Mouse (Mus musculus): ENCODE measurements around the gene 2410002F23Rik. TPM values are rescaled to one million over a fixed set of nuclear protein-coding genes. Genes with fewer than 3 reads are reported as not detected.

The 2410002F23Rik gene
- polyA plus RNA-seq, 1 experiment = 40.9 TPM

DNA sequence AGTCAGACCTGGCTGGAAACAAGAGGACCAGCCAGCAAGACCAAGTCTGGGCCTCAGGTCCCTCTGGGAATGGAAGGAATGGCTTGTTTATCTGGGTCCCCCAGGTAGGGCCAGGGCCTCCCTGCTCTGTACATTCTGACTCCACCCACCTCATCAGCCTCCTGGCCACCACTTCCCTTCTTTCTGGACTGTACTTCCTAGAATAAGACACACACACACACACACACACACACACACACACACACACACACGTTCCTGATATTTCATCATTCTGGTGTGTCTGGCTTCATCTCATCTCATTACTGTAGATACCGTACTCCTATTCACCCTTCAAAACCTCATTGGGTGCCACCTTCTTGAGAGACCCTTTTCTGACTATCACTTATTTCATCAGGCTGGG is 22.9 kb downstream of the 2410002F23Rik start:
- TF ChIP-seq MYOG (IDR thresholded peaks at IDR 0.05; ENCODE audit: control insufficient read depth in 1 of 3, insufficient read depth in 1 of 3, insufficient read length in 2 of 3, low read depth in 2 of 3) (no peak), USF1 (IDR thresholded peaks at IDR 0.05; ENCODE audit: low read depth) (no peak), POLR2AphosphoS2 (IDR thresholded peaks at IDR 0.05; ENCODE audit: insufficient read length, low read depth) (no peak), TCF12 (IDR thresholded peaks at IDR 0.05; ENCODE audit: insufficient read depth, poor library complexity, severe bottlenecking) (no peak), TCF3 (IDR thresholded peaks at IDR 0.05; ENCODE audit: insufficient read length, low read depth) (no peak), SRF (IDR thresholded peaks at IDR 0.05; ENCODE audit: control insufficient read depth, insufficient read length, low read depth) (no peak), MYOD1 (IDR thresholded peaks at IDR 0.05; ENCODE audit: control insufficient read depth in 1 of 3, insufficient read length in 2 of 3, low read depth in 2 of 3) (no peak)
- H3K79me2 ChIP-seq (ENCODE audit: control insufficient read depth, insufficient read depth) = no peaks in the 10 kb centered on the region
- H3K36me3 ChIP-seq (ENCODE audit: control insufficient read depth, insufficient read depth) = no peaks in the 10 kb centered on the region
- no peak overlapping the region for H3K4me3 ChIP-seq
- peaks cover 57% of the 10 kb centered on the region for H3K27me3 ChIP-seq (ENCODE audit: control insufficient read depth, insufficient read depth, insufficient read length)
- H3ac ChIP-seq (ENCODE audit: control insufficient read depth, insufficient read length) = no peak overlapping the region
- no peak overlapping the region for H3K4me2 ChIP-seq (ENCODE audit: low read depth)

DNA sequence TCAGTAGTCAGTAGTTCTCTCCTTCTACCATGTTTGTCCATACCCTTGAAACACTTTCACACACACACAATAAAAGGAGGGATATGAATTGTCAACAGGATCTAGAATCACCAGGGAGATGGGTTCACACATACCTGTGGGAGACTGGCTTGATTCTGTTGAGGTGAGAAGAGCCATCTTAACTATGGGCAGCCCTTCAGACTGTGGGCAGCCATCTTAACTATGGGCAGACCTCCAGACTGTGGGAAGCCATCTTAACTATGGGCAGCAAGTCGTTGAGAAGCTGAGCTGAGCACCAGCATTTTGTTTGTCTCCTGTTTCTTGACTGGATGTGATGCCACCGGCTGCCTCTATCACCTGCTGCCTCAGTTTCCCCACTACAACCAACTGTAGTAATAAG is 24.8 kb downstream of the 2410002F23Rik start:
- no peak overlapping the region for H3K4me3 ChIP-seq
- H3K4me2 ChIP-seq (ENCODE audit: low read depth) = no peak overlapping the region
- no peaks in the 10 kb centered on the region for H3K36me3 ChIP-seq (ENCODE audit: control insufficient read depth, insufficient read depth)
- H3K27me3 ChIP-seq (ENCODE audit: control insufficient read depth, insufficient read depth, insufficient read length) = peaks cover 62% of the 10 kb centered on the region
- H3K79me2 ChIP-seq (ENCODE audit: control insufficient read depth, insufficient read depth) = no peaks in the 10 kb centered on the region
- TF ChIP-seq POLR2A (IDR thresholded peaks at IDR 0.05; ENCODE audit: insufficient read length, low read depth) = no peak
- H3ac ChIP-seq (ENCODE audit: control insufficient read depth, insufficient read length) = no peak overlapping the region

DNA sequence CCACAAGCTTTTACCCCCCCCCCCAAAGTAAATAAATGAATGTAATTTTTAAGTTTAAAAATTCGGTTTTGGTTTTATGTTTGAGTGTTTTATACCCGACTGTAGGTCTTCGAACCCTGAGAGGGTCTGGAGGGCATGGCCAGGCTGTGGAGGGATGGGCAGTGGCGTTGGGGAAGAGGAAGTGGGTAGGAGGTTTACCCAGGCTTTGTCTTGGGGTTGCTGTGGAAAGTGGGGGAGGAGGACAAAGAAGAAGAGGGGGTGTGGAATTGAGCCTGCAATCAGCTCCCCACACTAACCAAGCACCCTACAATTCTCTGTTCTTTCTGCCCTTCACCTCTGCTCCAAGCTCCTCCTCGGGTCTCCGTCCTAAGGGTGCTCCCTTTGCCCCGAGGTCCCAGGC is 26.0 kb downstream of the 2410002F23Rik start:
- no peak for TF ChIP-seq TCF3 (IDR thresholded peaks at IDR 0.05; ENCODE audit: insufficient read length, low read depth)
- no peak for TF ChIP-seq USF1 (IDR thresholded peaks at IDR 0.05; ENCODE audit: low read depth)
- TF ChIP-seq CEBPB (IDR thresholded peaks at IDR 0.05; ENCODE audit: insufficient read depth, poor library complexity, severe bottlenecking) = no peak
- TF ChIP-seq REST (IDR thresholded peaks at IDR 0.05; ENCODE audit: insufficient read depth, insufficient read length) = no peak
- no peak for TF ChIP-seq E2F4 (IDR thresholded peaks at IDR 0.05; ENCODE audit: insufficient read depth)
- TF ChIP-seq MYOD1 (IDR thresholded peaks at IDR 0.05; ENCODE audit: control insufficient read depth in 1 of 3, insufficient read length in 2 of 3, low read depth in 2 of 3) = no peak
- no peak for TF ChIP-seq POLR2AphosphoS2 (IDR thresholded peaks at IDR 0.05; ENCODE audit: insufficient read length, low read depth)
- no peak for TF ChIP-seq POLR2A (IDR thresholded peaks at IDR 0.05; ENCODE audit: insufficient read length, low read depth)
- TF ChIP-seq TCF12 (IDR thresholded peaks at IDR 0.05; ENCODE audit: insufficient read depth, poor library complexity, severe bottlenecking) = no peak
- TF ChIP-seq SRF (IDR thresholded peaks at IDR 0.05; ENCODE audit: control insufficient read depth, insufficient read length, low read depth) = no peak
- TF ChIP-seq MAX (IDR thresholded peaks at IDR 0.05; ENCODE audit: low read depth) = no peak
- TF ChIP-seq MYOG (IDR thresholded peaks at IDR 0.05; ENCODE audit: control insufficient read depth in 1 of 3, insufficient read depth in 1 of 3, insufficient read length in 2 of 3, low read depth in 2 of 3) = no peak
- Histone ChIP-seq H3K79me2 (ENCODE audit: control insufficient read depth, insufficient read depth) (no peaks in the 10 kb centered on the region), H3K4me2 (ENCODE audit: low read depth) (no peak overlapping the region), H3K4me3 (no peak overlapping the region), H3ac (ENCODE audit: control insufficient read depth, insufficient read length) (no peak overlapping the region), H3K36me3 (ENCODE audit: control insufficient read depth, insufficient read depth) (no peaks in the 10 kb centered on the region), H3K27me3 (ENCODE audit: control insufficient read depth, insufficient read depth, insufficient read length) (peaks cover 61% of the 10 kb centered on the region)

DNA sequence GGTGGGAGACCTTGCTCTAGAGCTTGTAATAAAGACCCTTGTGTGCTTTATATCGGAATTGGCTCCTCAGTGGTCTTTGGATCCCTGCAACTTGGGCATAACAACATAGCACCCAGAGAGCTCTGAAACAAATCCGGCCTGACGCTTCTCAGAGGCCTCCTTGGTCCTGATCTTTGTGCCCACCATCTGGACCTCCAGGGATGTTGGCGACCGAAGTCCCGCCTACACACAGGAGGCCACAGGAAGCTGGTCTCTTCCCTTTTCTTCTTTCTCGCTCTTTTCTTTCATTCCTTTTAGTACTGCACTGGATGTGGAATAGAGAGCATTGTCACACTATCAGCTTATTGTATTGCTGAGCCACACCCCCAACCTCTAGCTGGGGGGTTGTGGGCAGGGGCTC is 26.9 kb downstream of the 2410002F23Rik start:
- Histone ChIP-seq H3K79me2 (ENCODE audit: control insufficient read depth, insufficient read depth) (no peaks in the 10 kb centered on the region), H3ac (ENCODE audit: control insufficient read depth, insufficient read length) (no peak overlapping the region), H3K27me3 (ENCODE audit: control insufficient read depth, insufficient read depth, insufficient read length) (peaks cover 57% of the 10 kb centered on the region), H3K4me3 (no peak overlapping the region), H3K4me2 (ENCODE audit: low read depth) (no peak overlapping the region), H3K36me3 (ENCODE audit: control insufficient read depth, insufficient read depth) (no peaks in the 10 kb centered on the region)
- TF ChIP-seq POLR2A (IDR thresholded peaks at IDR 0.05; ENCODE audit: insufficient read length, low read depth) = no peak
- no peak for TF ChIP-seq MYOD1 (IDR thresholded peaks at IDR 0.05; ENCODE audit: control insufficient read depth in 1 of 3, insufficient read length in 2 of 3, low read depth in 2 of 3)
- TF ChIP-seq CEBPB (IDR thresholded peaks at IDR 0.05; ENCODE audit: insufficient read depth, poor library complexity, severe bottlenecking) = no peak

DNA sequence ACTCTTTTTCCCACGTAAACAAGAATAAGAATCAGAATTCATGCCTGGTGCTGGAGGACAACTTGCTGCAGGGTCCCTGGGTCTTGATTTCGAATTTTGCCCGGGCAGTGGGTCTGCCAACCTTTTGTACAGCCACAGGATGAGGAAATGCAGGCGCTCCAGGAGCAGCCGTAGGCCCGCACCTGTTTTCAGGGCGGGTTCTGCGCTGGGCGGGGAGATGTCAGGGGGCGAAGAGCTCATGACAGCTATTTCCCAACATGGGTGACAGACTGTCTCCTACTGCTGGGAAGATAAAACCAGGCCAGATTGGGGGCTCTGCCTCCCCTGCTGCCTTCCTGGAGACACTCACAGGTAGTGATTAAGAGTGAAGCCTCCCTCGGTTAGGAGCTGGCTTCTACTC is 27.6 kb downstream of the 2410002F23Rik start:
- Histone ChIP-seq H3K4me3 (no peak overlapping the region), H3K27me3 (ENCODE audit: control insufficient read depth, insufficient read depth, insufficient read length) (peaks cover 57% of the 10 kb centered on the region), H3ac (ENCODE audit: control insufficient read depth, insufficient read length) (no peak overlapping the region), H3K4me2 (ENCODE audit: low read depth) (no peak overlapping the region), H3K36me3 (ENCODE audit: control insufficient read depth, insufficient read depth) (no peaks in the 10 kb centered on the region), H3K79me2 (ENCODE audit: control insufficient read depth, insufficient read depth) (no peaks in the 10 kb centered on the region)
- TF ChIP-seq MYOD1 (IDR thresholded peaks at IDR 0.05; ENCODE audit: control insufficient read depth in 1 of 3, insufficient read length in 2 of 3, low read depth in 2 of 3) = no peak

DNA sequence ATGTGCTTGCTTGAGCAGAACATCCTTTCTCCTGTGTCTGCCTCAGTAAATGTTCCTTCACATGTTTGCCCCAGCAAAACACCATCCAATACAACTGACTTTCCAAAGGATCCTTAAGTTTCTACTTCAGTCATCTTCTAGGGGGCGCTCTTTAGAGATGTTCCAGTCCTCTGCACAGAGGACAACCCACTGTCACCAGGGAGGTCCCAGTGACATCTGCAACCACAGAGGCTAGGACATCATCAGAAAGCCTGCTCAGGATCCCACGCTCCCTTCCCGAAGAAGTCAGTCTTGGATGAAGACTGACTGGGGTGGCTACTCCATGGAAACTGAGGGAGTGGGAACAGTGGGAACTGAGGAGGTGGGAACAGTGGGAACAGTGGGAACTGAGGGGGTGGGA is 29.0 kb downstream of the 2410002F23Rik start:
- H3K4me3 ChIP-seq = no peak overlapping the region
- no peak overlapping the region for H3K4me2 ChIP-seq (ENCODE audit: low read depth)
- H3ac ChIP-seq (ENCODE audit: control insufficient read depth, insufficient read length) = no peak overlapping the region
- H3K79me2 ChIP-seq (ENCODE audit: control insufficient read depth, insufficient read depth) = no peaks in the 10 kb centered on the region
- peaks cover 56% of the 10 kb centered on the region for H3K27me3 ChIP-seq (ENCODE audit: control insufficient read depth, insufficient read depth, insufficient read length)
- TF ChIP-seq CEBPB (IDR thresholded peaks at IDR 0.05; ENCODE audit: insufficient read depth, poor library complexity, severe bottlenecking) = no peak
- TF ChIP-seq MYOG (IDR thresholded peaks at IDR 0.05; ENCODE audit: control insufficient read depth in 1 of 3, insufficient read depth in 1 of 3, insufficient read length in 2 of 3, low read depth in 2 of 3) = no peak
- TF ChIP-seq TCF12 (IDR thresholded peaks at IDR 0.05; ENCODE audit: insufficient read depth, poor library complexity, severe bottlenecking) = no peak
- TF ChIP-seq MAX (IDR thresholded peaks at IDR 0.05; ENCODE audit: low read depth) = no peak
- no peak for TF ChIP-seq POLR2A (IDR thresholded peaks at IDR 0.05; ENCODE audit: insufficient read length, low read depth)
- no peak for TF ChIP-seq SRF (IDR thresholded peaks at IDR 0.05; ENCODE audit: control insufficient read depth, insufficient read length, low read depth)
- TF ChIP-seq USF1 (IDR thresholded peaks at IDR 0.05; ENCODE audit: low read depth) = no peak
- no peak for TF ChIP-seq E2F4 (IDR thresholded peaks at IDR 0.05; ENCODE audit: insufficient read depth)
- TF ChIP-seq TCF3 (IDR thresholded peaks at IDR 0.05; ENCODE audit: insufficient read length, low read depth) = no peak
- no peak for TF ChIP-seq MYOD1 (IDR thresholded peaks at IDR 0.05; ENCODE audit: control insufficient read depth in 1 of 3, insufficient read length in 2 of 3, low read depth in 2 of 3)
- no peak for TF ChIP-seq REST (IDR thresholded peaks at IDR 0.05; ENCODE audit: insufficient read depth, insufficient read length)
- H3K36me3 ChIP-seq (ENCODE audit: control insufficient read depth, insufficient read depth) = no peaks in the 10 kb centered on the region

All from myocyte (in vitro differentiated cells).